Mouse (Mus musculus) intestine, embryonic 15.5 days (tissue): ENCODE results near the gene Col4a3bp. TPM values are rescaled to one million over a fixed set of nuclear protein-coding genes. Genes with fewer than 3 reads are reported as not detected.

Experiments used
- ATAC-seq: fragments of 200-750 bp; cut with Nextera tagmentation; 2 replicates; pipeline ENCODE4 v1.8.0; 2017; ENCODE audit warnings: moderate TSS enrichment, moderate library complexity
- H3K27ac ChIP-seq: fragments of 300-500 bp; sonication (generic); 2 replicates; pipeline ENCODE4 v1.5.1; 2015; ENCODE audit warnings: mild to moderate bottlenecking, inconsistent platforms
- H3K27me3 ChIP-seq: fragments of 300-500 bp; sonication (generic); replicated peaks from 2 replicates; pipeline ENCODE4 v1.6.1; 2015; ENCODE audit warnings: inconsistent platforms
- H3K36me3 ChIP-seq: fragments of 300-500 bp; sonication (generic); 2 replicates; pipeline ENCODE4 v1.6.1; 2015; ENCODE audit warnings: inconsistent platforms
- H3K4me1 ChIP-seq: fragments of 300-500 bp; sonication (generic); replicated peaks from 2 replicates; pipeline ENCODE4 v1.6.1; 2015; ENCODE audit warnings: inconsistent platforms
- H3K4me2 ChIP-seq: fragments of 300-500 bp; sonication (generic); replicated peaks from 2 replicates; pipeline ENCODE4 v1.6.1; 2015; ENCODE audit warnings: mild to moderate bottlenecking, inconsistent platforms
- H3K4me3 ChIP-seq: fragments of 300-500 bp; sonication (generic); replicated peaks from 2 replicates; pipeline ENCODE4 v1.5.1; 2015; ENCODE audit warnings: inconsistent platforms
- H3K9ac ChIP-seq: fragments of 300-500 bp; sonication (generic); 2 replicates; pipeline ENCODE4 v1.6.1; 2015; ENCODE audit warnings: inconsistent platforms
- H3K9me3 ChIP-seq: fragments of 300-500 bp; sonication (generic); 2 replicates; pipeline ENCODE4 v1.6.1; 2016; ENCODE audit warnings: inconsistent platforms
- WGBS: fragments of 180-500 bp; shearing (Covaris S2); methylation state at CpG from one replicate; pipeline ENCODE4 v1.1.7; 2015; 5-methylcytosine and 5-hydroxymethylcytosine counted together
- polyA plus RNA-seq: library from polyadenylated mRNA; unstranded; fragments of >200 nt; fragmentation: Nextera tagmentation; extraction: Ambion mirVana; gene quantifications from 2 replicates; pipeline ENCODE4 v1.2.1, GENCODE M21; 2015

The Col4a3bp gene
- polyA plus RNA-seq, 1 experiment from 2014 or later = 13.2 TPM

DNA sequence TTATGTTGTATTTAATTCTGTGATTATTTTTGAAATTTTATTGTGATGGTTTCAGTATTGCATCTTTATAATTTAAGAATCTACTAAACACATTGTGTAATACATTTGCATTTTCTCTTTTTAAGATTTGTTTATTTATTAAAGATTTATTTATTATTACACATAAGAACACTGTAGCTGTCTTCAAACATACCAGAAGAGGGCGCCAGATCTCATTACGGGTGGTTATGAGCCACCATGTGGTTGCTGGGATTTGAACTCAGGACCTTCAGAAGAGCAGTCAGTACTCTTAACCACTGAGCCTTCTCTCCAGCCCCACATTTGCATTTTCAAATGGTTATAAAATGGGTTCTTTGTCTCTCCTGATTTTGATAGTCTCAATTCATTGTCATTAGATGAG, 2.1 kb downstream of the Col4a3bp start:
- Histone ChIP-seq H3K27me3 (no peaks in the 10 kb centered on the region), H3K4me1 (no peaks in the 10 kb centered on the region), H3K36me3 (no peaks in the 10 kb centered on the region), H3K9me3 (no peaks in the 10 kb centered on the region), H3K4me3 (no peak overlapping the region), H3K4me2 (peak overlapping the region; percentile 68; the same call in 1 of the 2 replicates), H3K9ac (no peak overlapping the region), H3K27ac (no peak overlapping the region)
- ATAC-seq = no peak
- 64% methylated on average over 2 of the region's 2 CpGs for WGBS

DNA sequence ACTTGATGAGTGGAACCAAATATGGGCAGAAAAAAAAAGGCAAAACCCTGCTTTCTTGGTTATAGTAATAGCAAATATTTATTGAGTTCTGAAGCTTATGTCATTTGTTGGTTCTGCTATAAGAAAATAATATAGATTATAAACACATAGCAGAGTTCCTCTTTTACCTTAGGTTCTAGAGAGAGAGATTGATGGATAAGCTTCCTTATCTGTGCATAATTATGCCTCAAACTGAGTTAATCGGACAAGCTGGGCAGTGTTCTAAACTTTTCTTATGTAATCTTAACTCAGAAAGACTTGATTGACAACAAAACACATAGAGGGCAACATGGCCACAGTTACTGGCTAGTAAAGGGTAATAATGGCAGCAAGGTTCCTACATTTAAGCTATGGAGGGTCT, 4.8 kb downstream of the Col4a3bp start:
- WGBS = 63% methylated on average over 1 of the region's 1 CpGs
- Histone ChIP-seq H3K27ac (no peak overlapping the region), H3K4me3 (no peak overlapping the region), H3K27me3 (no peaks in the 10 kb centered on the region), H3K4me1 (no peaks in the 10 kb centered on the region), H3K36me3 (no peaks in the 10 kb centered on the region), H3K9me3 (no peaks in the 10 kb centered on the region), H3K9ac (no peak overlapping the region), H3K4me2 (no peak overlapping the region)
- no peak for ATAC-seq

DNA sequence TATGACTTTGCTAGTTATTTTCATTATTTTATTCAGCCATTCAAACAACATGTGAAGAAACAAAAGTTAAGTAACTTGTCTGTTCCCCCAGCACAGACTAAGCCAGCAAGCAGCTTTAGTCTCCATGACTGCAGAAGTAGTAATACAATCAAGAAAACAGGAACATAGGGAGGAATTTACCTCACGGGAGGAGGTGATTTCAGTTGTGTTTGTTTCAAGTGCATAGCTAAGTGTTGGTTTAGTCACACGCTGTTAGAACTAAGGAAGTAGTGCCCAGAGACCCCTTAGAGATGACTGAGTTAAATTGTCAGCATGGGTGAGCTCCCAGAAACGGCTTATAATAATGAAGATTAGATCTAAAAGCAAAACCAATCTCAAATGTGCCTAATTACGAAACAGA, 5.5 kb downstream of the Col4a3bp start:
- Histone ChIP-seq H3K9ac (no peak overlapping the region), H3K9me3 (no peaks in the 10 kb centered on the region), H3K4me3 (no peak overlapping the region), H3K27me3 (no peaks in the 10 kb centered on the region), H3K4me2 (no peak overlapping the region), H3K4me1 (no peaks in the 10 kb centered on the region), H3K36me3 (no peaks in the 10 kb centered on the region), H3K27ac (no peak overlapping the region)
- 71% methylated on average over 4 of the region's 4 CpGs for whole genome bisulfite sequencing
- ATAC-seq = no peak

DNA sequence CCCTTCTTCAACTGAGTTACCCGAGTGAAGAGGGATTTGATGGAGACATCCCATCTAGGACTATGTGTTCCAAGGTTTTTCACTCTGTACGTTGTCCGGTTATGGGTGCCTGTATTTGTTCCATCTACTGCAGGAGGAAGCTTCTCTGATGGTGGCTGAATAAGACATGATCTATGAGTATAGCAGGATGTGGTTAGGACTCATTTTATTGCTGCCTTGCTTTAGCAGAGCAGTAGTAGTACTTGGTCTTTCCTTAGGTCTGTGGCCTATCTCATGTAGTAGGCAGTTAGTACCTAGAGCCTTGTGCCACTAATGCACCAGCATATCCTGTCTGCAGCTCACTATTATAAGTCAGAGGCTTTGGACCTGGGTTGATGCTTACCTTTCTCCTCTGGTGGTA, 12.7 kb downstream of the Col4a3bp start:
- no peaks in the 10 kb centered on the region for H3K27me3 ChIP-seq
- H3K27ac ChIP-seq = no peak overlapping the region
- no peak overlapping the region for H3K4me2 ChIP-seq
- no peak for ATAC-seq
- no peaks in the 10 kb centered on the region for H3K36me3 ChIP-seq
- 94% methylated on average over 3 of the region's 3 CpGs for WGBS
- no peak overlapping the region for H3K4me3 ChIP-seq
- H3K9ac ChIP-seq = no peak overlapping the region
- H3K4me1 ChIP-seq = no peaks in the 10 kb centered on the region
- no peaks in the 10 kb centered on the region for H3K9me3 ChIP-seq

DNA sequence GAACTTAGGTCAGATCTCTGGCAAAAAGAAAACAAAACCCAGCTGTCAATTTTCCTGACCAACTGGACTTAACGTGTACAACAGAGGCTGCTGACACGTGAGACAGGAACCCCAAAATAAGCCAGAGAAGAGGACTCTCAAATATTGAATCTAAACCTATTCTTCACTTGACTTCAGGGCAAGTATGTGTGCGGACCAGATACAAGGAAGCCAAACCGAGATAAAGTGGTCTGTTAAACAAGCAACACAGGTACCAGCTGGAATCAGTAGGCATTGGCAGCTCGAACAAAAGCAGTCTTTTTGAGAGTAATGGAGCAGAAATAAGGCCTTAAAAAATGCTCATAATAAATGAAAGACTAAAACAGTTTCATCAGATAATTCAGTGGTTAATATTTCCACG, 25.6 kb downstream of the Col4a3bp start:
- 57% methylated on average over 6 of the region's 6 CpGs for WGBS
- Histone ChIP-seq H3K4me1 (peaks cover 8% of the 10 kb centered on the region; the same call in 1 of the 2 replicates), H3K9me3 (no peaks in the 10 kb centered on the region), H3K4me2 (no peak overlapping the region), H3K27me3 (no peaks in the 10 kb centered on the region), H3K27ac (no peak overlapping the region), H3K4me3 (no peak overlapping the region), H3K36me3 (0 out of 2 replicates have a peak, but pooled peaks cover 3% of the 10 kb centered on the region), H3K9ac (no peak overlapping the region)
- no peak for ATAC-seq

DNA sequence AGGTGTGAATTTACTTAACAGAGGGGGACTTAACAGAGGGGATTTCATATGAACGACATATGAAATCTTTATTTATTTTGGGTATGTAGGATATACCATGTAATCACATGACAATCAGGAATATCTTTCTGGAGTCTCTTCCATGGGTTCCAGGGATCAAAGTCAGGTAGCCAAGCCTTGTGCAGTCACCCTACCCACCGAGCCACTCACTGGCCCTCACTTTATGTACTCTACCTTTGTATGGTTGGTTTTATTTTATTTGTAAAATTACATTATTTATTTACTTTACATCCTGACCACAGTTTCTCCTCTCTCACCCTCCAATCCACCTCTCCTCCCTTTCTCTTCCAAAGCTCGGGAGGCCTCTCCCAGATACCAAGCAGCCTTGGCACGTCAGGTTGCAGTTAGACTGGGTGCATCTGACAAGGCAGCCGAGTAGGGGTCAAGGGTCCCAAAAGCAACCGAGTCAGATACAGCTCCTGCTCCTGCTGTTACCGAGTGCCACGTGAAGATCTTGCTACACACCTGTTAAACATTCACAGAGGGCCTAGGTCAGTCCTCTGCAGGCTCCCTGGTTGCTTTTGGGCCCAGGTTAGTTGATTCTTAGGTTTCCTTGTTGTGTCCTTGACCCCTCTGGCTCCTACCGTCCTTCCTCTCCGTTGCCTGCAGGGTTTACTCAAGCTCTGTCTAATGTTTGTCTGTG, 28.0 kb downstream of the Col4a3bp start:
- Histone ChIP-seq H3K4me1 (peaks cover 8% of the 10 kb centered on the region; the same call in 1 of the 2 replicates), H3K27me3 (no peaks in the 10 kb centered on the region), H3K36me3 (0 out of 2 replicates have a peak, but pooled peaks cover 5% of the 10 kb centered on the region), H3K4me3 (no peak overlapping the region), H3K27ac (peak overlapping the region; percentile 85), H3K9me3 (no peaks in the 10 kb centered on the region), H3K9ac (no peak overlapping the region), H3K4me2 (peak overlapping the region; percentile 32)
- WGBS = 27% methylated on average over 10 of the region's 10 CpGs
- ATAC-seq = peak; percentile 99

DNA sequence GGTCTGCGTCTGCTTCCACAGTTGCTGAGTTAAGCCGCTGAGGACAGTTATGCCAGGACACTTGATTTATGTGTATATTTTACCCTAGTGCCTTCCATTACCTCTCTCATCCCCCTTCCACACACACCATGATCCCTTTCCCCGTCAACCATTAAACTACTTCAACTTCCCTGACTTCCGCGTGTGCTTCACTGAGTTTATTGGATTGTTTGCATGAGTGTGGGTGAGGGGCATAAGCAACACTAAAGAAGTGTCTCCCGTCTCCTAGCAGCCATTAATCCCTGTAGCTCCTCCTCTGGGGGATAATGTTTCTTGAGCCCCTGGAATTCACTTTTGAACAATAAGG, 28.6 kb downstream of the Col4a3bp start:
- Histone ChIP-seq H3K4me1 (peaks cover 8% of the 10 kb centered on the region; the same call in 1 of the 2 replicates), H3K27ac (peak overlapping the region; percentile 85), H3K36me3 (0 out of 2 replicates have a peak, but pooled peaks cover 5% of the 10 kb centered on the region), H3K9me3 (no peaks in the 10 kb centered on the region), H3K27me3 (no peaks in the 10 kb centered on the region), H3K9ac (no peak overlapping the region), H3K4me2 (peak overlapping the region; percentile 32; the same call in 1 of the 2 replicates), H3K4me3 (no peak overlapping the region)
- ATAC-seq = no peak; the same call in 1 of the 2 replicates
- 18% methylated on average over 6 of the region's 6 CpGs for WGBS

DNA sequence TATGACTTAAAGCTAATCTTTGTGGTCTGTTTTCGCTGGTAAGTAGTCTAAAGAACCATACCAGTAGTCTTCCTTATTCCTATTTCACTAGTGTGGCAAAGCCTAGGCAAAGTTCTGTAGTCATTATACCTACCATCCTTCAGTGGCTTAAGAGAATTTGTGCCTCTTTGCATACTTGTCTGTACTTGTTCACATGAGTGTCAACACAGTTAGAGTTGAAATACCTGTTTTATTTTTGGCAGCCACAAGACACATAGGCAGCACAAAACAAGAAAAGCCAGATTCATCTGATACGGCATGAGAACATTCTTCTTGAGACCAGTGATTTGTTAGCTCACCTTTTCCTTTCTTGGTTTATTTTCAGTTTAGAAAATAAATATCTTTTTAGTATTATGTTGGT, 31.8 kb downstream of the Col4a3bp start:
- Histone ChIP-seq H3K4me2 (no peak overlapping the region), H3K27ac (no peak overlapping the region), H3K36me3 (0 out of 2 replicates have a peak, but pooled peaks cover 5% of the 10 kb centered on the region), H3K9ac (no peak overlapping the region), H3K4me1 (peaks cover 8% of the 10 kb centered on the region; the same call in 1 of the 2 replicates), H3K27me3 (no peaks in the 10 kb centered on the region), H3K9me3 (no peaks in the 10 kb centered on the region), H3K4me3 (no peak overlapping the region)
- ATAC-seq = no peak
- WGBS = 87% methylated on average over 2 of the region's 2 CpGs

DNA sequence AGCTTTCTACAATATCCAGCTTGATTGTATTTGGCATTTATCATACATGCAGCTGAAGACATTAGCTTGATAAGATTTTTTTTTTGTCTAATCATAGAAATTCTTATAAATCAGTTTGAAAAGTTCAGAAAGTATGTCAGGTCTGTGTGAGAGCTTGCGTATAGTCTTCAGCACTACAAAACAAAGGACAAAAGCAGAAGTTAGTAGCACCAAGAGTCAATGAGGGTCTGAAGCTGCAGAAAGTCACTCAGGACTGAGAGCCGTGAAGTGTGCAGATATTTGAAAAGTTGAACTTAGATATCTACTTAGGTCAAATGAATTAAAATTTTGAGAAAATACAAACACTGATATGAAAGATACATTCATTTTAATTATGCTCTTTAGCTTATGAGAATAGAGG, 36.7 kb downstream of the Col4a3bp start:
- H3K36me3 ChIP-seq = no peaks in the 10 kb centered on the region
- H3K4me3 ChIP-seq = no peak overlapping the region
- ATAC-seq = no peak
- 76% methylated on average over 2 of the region's 2 CpGs for WGBS
- H3K9ac ChIP-seq = no peak overlapping the region
- H3K27ac ChIP-seq = no peak overlapping the region
- no peaks in the 10 kb centered on the region for H3K4me1 ChIP-seq
- no peak overlapping the region for H3K4me2 ChIP-seq
- no peaks in the 10 kb centered on the region for H3K9me3 ChIP-seq
- no peaks in the 10 kb centered on the region for H3K27me3 ChIP-seq

DNA sequence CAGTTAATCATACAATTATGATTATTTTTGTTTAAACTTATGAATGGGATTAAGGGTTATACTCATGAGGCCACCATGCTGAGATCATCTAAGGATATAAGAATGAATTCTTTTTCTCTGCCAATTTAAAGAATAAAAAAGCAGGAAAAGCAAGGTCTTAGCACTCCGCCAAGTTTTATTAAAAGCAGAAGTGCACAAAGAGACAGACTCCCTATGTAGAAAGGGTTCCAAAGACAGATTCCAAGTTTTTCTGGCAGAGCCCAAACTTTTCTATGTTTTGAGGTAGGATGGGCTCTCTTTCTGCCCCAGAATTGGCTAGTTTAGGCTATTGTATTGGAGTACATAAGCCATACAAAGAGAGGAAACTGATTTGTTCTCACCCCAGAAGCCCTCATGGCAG, 37.6 kb downstream of the Col4a3bp start:
- no peaks in the 10 kb centered on the region for H3K36me3 ChIP-seq

DNA sequence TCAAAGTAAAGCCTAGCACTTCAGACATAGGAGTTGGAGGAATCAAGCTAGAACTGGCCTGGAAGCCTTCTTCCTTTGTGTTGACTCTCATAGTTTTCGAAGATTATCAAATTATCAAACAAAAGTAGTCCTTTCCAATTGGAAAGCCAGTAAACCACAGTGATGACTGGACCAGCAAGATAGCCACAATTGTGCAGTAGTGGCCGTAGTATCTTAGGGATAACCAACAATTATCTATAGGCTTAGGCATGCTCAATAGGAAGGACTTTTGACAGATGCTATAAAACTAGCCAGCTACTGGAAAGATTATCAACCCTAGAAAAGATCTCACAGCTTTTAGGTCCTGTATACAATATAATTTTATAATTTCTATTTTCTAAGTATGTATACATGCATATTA, 41.8 kb downstream of the Col4a3bp start:
- Histone ChIP-seq H3K36me3 (no peaks in the 10 kb centered on the region), H3K4me3 (no peak overlapping the region), H3K4me2 (no peak overlapping the region), H3K9ac (no peak overlapping the region), H3K27ac (no peak overlapping the region), H3K9me3 (no peaks in the 10 kb centered on the region), H3K27me3 (no peaks in the 10 kb centered on the region), H3K4me1 (no peaks in the 10 kb centered on the region)
- 93% methylated on average over 2 of the region's 2 CpGs for WGBS
- no peak for ATAC-seq

More for the DNA sequence above, 37.6 kb downstream of the Col4a3bp start:
- 84% methylated on average over 1 of the region's 1 CpGs for WGBS
- H3K27me3 ChIP-seq = no peaks in the 10 kb centered on the region
- H3K9me3 ChIP-seq = no peaks in the 10 kb centered on the region
- no peak for ATAC-seq
- no peak overlapping the region for H3K9ac ChIP-seq
- H3K4me2 ChIP-seq = no peak overlapping the region
- H3K4me1 ChIP-seq = no peaks in the 10 kb centered on the region
- no peak overlapping the region for H3K27ac ChIP-seq
- no peak overlapping the region for H3K4me3 ChIP-seq

DNA sequence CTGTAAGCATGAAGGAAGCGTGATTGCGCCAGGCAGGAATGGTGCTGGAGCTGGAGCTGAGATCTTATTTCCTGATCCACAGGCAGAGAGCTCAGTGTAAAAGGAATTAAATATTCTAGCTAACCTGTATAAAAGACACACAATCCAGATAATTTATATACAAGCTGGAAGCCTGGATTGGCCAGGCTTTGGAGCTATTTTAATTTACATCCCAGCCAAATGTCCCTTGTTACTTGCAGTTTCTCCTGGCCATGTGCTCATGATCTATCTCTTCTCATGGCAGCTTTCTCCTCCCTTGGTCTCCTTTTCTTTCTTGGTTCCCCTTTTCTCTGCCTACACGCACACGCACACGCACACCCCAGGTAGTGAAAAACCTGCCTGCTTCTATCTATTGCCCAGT, 44.1 kb downstream of the Col4a3bp start:
- H3K9me3 ChIP-seq = no peaks in the 10 kb centered on the region
- no peaks in the 10 kb centered on the region for H3K4me1 ChIP-seq
- no peak overlapping the region for H3K4me3 ChIP-seq
- H3K4me2 ChIP-seq = no peak overlapping the region
- H3K9ac ChIP-seq = no peak overlapping the region
- no peaks in the 10 kb centered on the region for H3K36me3 ChIP-seq
- ATAC-seq = no peak
- H3K27me3 ChIP-seq = no peaks in the 10 kb centered on the region
- WGBS = 91% methylated on average over 5 of the region's 5 CpGs
- no peak overlapping the region for H3K27ac ChIP-seq

DNA sequence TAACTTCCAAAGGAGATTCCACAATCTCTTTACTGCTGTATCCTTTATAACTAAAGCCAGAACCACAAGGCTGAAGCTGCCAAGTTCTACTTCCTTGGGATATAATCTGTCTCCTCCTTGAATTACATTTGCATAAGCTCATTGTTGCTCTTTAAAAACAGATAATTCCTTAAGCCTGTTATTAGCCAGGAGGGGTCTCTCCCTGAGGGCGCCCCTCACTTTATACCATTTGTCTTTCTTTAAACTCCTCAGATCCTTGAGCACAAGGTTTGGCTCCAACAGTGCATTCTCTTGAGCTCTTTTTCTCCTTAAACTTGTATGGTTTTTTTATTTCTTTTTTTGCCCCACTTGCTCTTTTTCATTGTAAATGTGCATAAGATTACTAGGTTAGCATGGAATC, 46.2 kb downstream of the Col4a3bp start:
- no peak overlapping the region for H3K4me2 ChIP-seq
- H3K36me3 ChIP-seq = no peaks in the 10 kb centered on the region
- 93% methylated on average over 1 of the region's 1 CpGs for WGBS
- H3K27me3 ChIP-seq = no peaks in the 10 kb centered on the region
- ATAC-seq = no peak
- H3K4me3 ChIP-seq = no peak overlapping the region
- H3K9ac ChIP-seq = no peak overlapping the region
- H3K9me3 ChIP-seq = no peaks in the 10 kb centered on the region
- H3K27ac ChIP-seq = no peak overlapping the region
- no peaks in the 10 kb centered on the region for H3K4me1 ChIP-seq
